Mouse (Mus musculus) limb, embryonic 14.5 days (tissue): ENCODE data around the gene Dgkb. TPM values are rescaled to one million over a fixed set of nuclear protein-coding genes. Genes with fewer than 3 reads are reported as not detected.

ENCODE experiments used
- ATAC-seq: fragments of 200-750 bp; cut with Nextera tagmentation; 2 replicates; pipeline ENCODE4 v1.8.0; 2017; ENCODE audit warnings: low read depth, moderate number of reproducible peaks, moderate TSS enrichment; ENCODE audit not compliant: low FRiP score
- DNase-seq: peaks from one replicate; pipeline ENCODE4 v3.0.0-alpha.2; 2015; ENCODE audit warnings: low spot score
- H3K27ac ChIP-seq: fragments of 300-500 bp; sonication (generic); replicated peaks from 2 replicates; pipeline ENCODE4 v1.5.1; 2014; ENCODE audit warnings: low read depth, mild to moderate bottlenecking, low read length, moderate library complexity, mixed read lengths
- H3K27me3 ChIP-seq: fragments of 300-500 bp; sonication (generic); 2 replicates; pipeline ENCODE4 v1.6.1; 2014; ENCODE audit warnings: low read length, mixed read lengths; ENCODE audit not compliant: control insufficient read depth, insufficient read depth
- H3K36me3 ChIP-seq: fragments of 300-500 bp; sonication (generic); 2 replicates; pipeline ENCODE4 v1.6.1; 2014; ENCODE audit warnings: mild to moderate bottlenecking, low read length, moderate library complexity, mixed read lengths; ENCODE audit not compliant: control insufficient read depth, insufficient read depth
- H3K4me1 ChIP-seq: fragments of 300-500 bp; sonication (generic); 2 replicates; pipeline ENCODE4 v1.6.1; 2014; ENCODE audit warnings: antibody characterized with exemption, low read length, mixed read lengths; ENCODE audit not compliant: control insufficient read depth, insufficient read depth
- H3K4me2 ChIP-seq: fragments of 300-500 bp; sonication (generic); replicated peaks from 2 replicates; pipeline ENCODE4 v1.6.1; 2014; ENCODE audit warnings: low read depth, mild to moderate bottlenecking, low read length, moderate library complexity; ENCODE audit not compliant: severe bottlenecking
- H3K4me3 ChIP-seq: fragments of 300-500 bp; sonication (generic); replicated peaks from 2 replicates; pipeline ENCODE4 v1.5.1; 2014; ENCODE audit warnings: low read length
- H3K9ac ChIP-seq: fragments of 300-500 bp; sonication (generic); 2 replicates; pipeline ENCODE4 v1.6.1; 2014; ENCODE audit warnings: mild to moderate bottlenecking, low read depth, low read length, moderate library complexity; ENCODE audit not compliant: severe bottlenecking
- H3K9me3 ChIP-seq: fragments of 300-500 bp; sonication (generic); 2 replicates; pipeline ENCODE4 v1.6.1; 2016; ENCODE audit warnings: low read length; ENCODE audit not compliant: control insufficient read depth
- POLR2A ChIP-seq: fragments of 200-500 bp; IDR thresholded peaks from 2 replicates; pipeline ENCODE4 v1.8.0; 2012; ENCODE audit warnings: inconsistent platforms, mild to moderate bottlenecking, moderate library complexity, borderline replicate concordance; ENCODE audit not compliant: insufficient read depth, insufficient read length; ENCODE audit errors: extremely low read depth
- WGBS: fragments of 180-500 bp; shearing (Covaris S2); extraction: QIAGEN DNeasy Blood & Tissue Kit; methylation state at CpG from one replicate; pipeline ENCODE4 v1.1.7; 2014; 5-methylcytosine and 5-hydroxymethylcytosine counted together
- polyA plus RNA-seq, 2 experiments: library from polyadenylated mRNA; depleted of rRNA in 1 of 2; stranded (reverse) in 1 of 2; unstranded in 1 of 2; fragments of >200 nt; fragmentation: Nextera tagmentation in 1 of 2; extraction: Ambion mirVana in 1 of 2; gene quantifications; 2 replicates each; pipeline versions ENCODE4 v1.2.1 to v1.2.3; 2012 to 2014

Dgkb gene
- polyA plus RNA-seq (2012; rRNA removed) (0.54 and 0.80 TPM in 2 replicates), polyA plus RNA-seq (2014; fragmentation: Nextera tagmentation; extraction: Ambion mirVana) (0.56 and 1.1 TPM in 2 replicates)

- no peak within 1 kb of the TSS for H3K27ac ChIP-seq
- TF ChIP-seq POLR2A: no peak
- H3K36me3 ChIP-seq: no peaks in the 10 kb centered on the region
- no peak within 1 kb of the TSS for H3K4me3 ChIP-seq
- no peak within 1 kb of the TSS for H3K9ac ChIP-seq
- H3K9me3 ChIP-seq: no peaks in the 10 kb centered on the region
- no peaks in the 10 kb centered on the region for H3K27me3 ChIP-seq
- DNase-seq: no peak
- no peaks in the 10 kb centered on the region for H3K4me1 ChIP-seq
- no peak for ATAC-seq
- H3K4me2 ChIP-seq: no peak within 1 kb of the TSS
- WGBS: 53% methylated on average over 3 of the region's 3 CpGs
Measured at GRCm38 (mm10) chr12:37817426-37817825, at the start of gene Dgkb. Gene Dgkb, plus strand, starts transcription at chr12:37817726.

- TF ChIP-seq POLR2A: no peak
- 81% methylated on average over 1 of the region's 1 CpGs for WGBS
- H3K27me3 ChIP-seq: no peaks in the 10 kb centered on the region
Measured at GRCm38 (mm10) chr12:37769844-37770243, 47.7 kb upstream of the Dgkb start.

GRCm38 (mm10) chr12:37773681-37774357 lies 43.7 kb upstream of the Dgkb start:
- peak; percentile 37; the same call in 1 of the 2 replicates for ATAC-seq

More at GRCm38 (mm10) chr12:37769844-37770243, 47.7 kb upstream of the Dgkb start:
- no peaks in the 10 kb centered on the region for H3K9me3 ChIP-seq
- no peaks in the 10 kb centered on the region for H3K36me3 ChIP-seq
- no peak overlapping the region for H3K9ac ChIP-seq
- H3K4me2 ChIP-seq: no peak overlapping the region
- no peaks in the 10 kb centered on the region for H3K4me1 ChIP-seq
- no peak overlapping the region for H3K27ac ChIP-seq
- DNase-seq (no peak), ATAC-seq (no peak)
- H3K4me3 ChIP-seq: no peak overlapping the region

GRCm38 (mm10) chr12:37774591-37774990 lies 42.9 kb upstream of the Dgkb start:
- WGBS: 46% methylated on average over 2 of the region's 2 CpGs
- no peak overlapping the region for H3K4me2 ChIP-seq
- no peak for DNase-seq
- no peaks in the 10 kb centered on the region for H3K4me1 ChIP-seq
- H3K9me3 ChIP-seq: no peaks in the 10 kb centered on the region
- H3K27me3 ChIP-seq: no peaks in the 10 kb centered on the region
- TF ChIP-seq POLR2A: no peak
- H3K4me3 ChIP-seq: no peak overlapping the region
- H3K9ac ChIP-seq: no peak overlapping the region
- ATAC-seq: no peak
- H3K36me3 ChIP-seq: no peaks in the 10 kb centered on the region
- no peak overlapping the region for H3K27ac ChIP-seq

More at GRCm38 (mm10) chr12:37773681-37774357, 43.7 kb upstream of the Dgkb start:
- no peaks in the 10 kb centered on the region for H3K36me3 ChIP-seq
- peak overlapping the region; percentile 29; the same call in 1 of the 2 replicates for H3K4me2 ChIP-seq
- no peaks in the 10 kb centered on the region for H3K9me3 ChIP-seq
- WGBS: 14% methylated on average over 8 of the region's 8 CpGs
- H3K27me3 ChIP-seq: no peaks in the 10 kb centered on the region
- H3K9ac ChIP-seq: no peak overlapping the region
- no peak overlapping the region for H3K4me3 ChIP-seq
- DNase-seq: peak; percentile 93
- no peak overlapping the region for H3K27ac ChIP-seq
- H3K4me1 ChIP-seq: no peaks in the 10 kb centered on the region
- TF ChIP-seq POLR2A: no peak

GRCm38 (mm10) chr12:37796265-37796928 lies 21.1 kb upstream of the Dgkb start:
- DNase-seq (no peak), ATAC-seq (no peak)
- Histone ChIP-seq H3K9ac (no peak overlapping the region), H3K36me3 (no peaks in the 10 kb centered on the region), H3K4me2 (no peak overlapping the region), H3K27me3 (no peaks in the 10 kb centered on the region), H3K4me1 (no peaks in the 10 kb centered on the region), H3K9me3 (no peaks in the 10 kb centered on the region), H3K4me3 (no peak overlapping the region), H3K27ac (no peak overlapping the region)
- 89% methylated on average over 4 of the region's 4 CpGs for WGBS
- TF ChIP-seq POLR2A: no peak
